ENCODE assay signal across 25 mouse cellular contexts in genomic region chr13:42459892-42460291, GRCm38 (mm10).
DNase-seq lines count a peak whose midpoint lies in the region; ATAC-seq and TF ChIP-seq lines count a peak whose summit lies in the region.
"Had no signal": no experiment of that assay in that cellular context is flagged by ENCODE, and none has a peak within 500 bp of the region (broad histone marks: within the 10 kb centered on the region; RNA-seq: fewer than 3 reads in every experiment).

No protein-coding gene starts in this region.

- no peak for ATAC-seq in hindbrain, postnatal 0 days
- ATAC-seq in hindbrain, embryonic 13.5 days (ENCODE audit: low FRiP score): no peak
- ATAC-seq in cerebellum, adult (ENCODE audit: insufficient number of reproducible peaks, low FRiP score, low TSS enrichment): no peak
- ATAC-seq: activated CD4-positive, CD25-positive, alpha-beta regulatory T cell, adult 4 months; CD4-positive, CD25-positive, alpha-beta regulatory T cell, adult 4 months; forebrain, embryonic 14.5 days; intestine, postnatal 0 days had no signal

- 78% methylated on average over 3 of the region's 3 CpGs for WGBS in hindbrain, postnatal 0 days
- 76% methylated on average over 3 of the region's 3 CpGs for WGBS in hindbrain, embryonic 13.5 days

- H3K4me2 ChIP-seq in hindbrain, postnatal 0 days (ENCODE audit: low read depth, low read length): no peak overlapping the region
- H3K4me2 ChIP-seq in hindbrain, embryonic 13.5 days: no peak overlapping the region
- H3K4me2 ChIP-seq: embryonic facial prominence, embryonic 12.5 days; embryonic facial prominence, embryonic 15.5 days; heart, embryonic 12.5 days; heart, embryonic 15.5 days; hindbrain, embryonic 14.5 days had no signal

- no peak for TF ChIP-seq CTCF in hindbrain, postnatal 0 days (IDR thresholded peaks at IDR 0.05; ENCODE audit: low read depth)

- no peaks in the 10 kb centered on the region for H3K36me3 ChIP-seq in hindbrain, postnatal 0 days (ENCODE audit: insufficient read depth, low read length)
- no peaks in the 10 kb centered on the region for H3K36me3 ChIP-seq in hindbrain, embryonic 13.5 days
- H3K36me3 ChIP-seq: embryonic facial prominence, embryonic 12.5 days; embryonic facial prominence, embryonic 15.5 days; heart, embryonic 12.5 days; heart, embryonic 15.5 days; hindbrain, embryonic 10.5 days had no signal

- no peak overlapping the region for H3K4me3 ChIP-seq in hindbrain, postnatal 0 days (ENCODE audit: low read length)
- no peak overlapping the region for H3K4me3 ChIP-seq in hindbrain, embryonic 13.5 days
- H3K4me3 ChIP-seq: embryonic facial prominence, embryonic 12.5 days; embryonic facial prominence, embryonic 15.5 days; heart, embryonic 12.5 days; heart, embryonic 15.5 days; hindbrain, embryonic 10.5 days had no signal

- no peak overlapping the region for H3K9ac ChIP-seq in hindbrain, postnatal 0 days (replicated peaks; ENCODE audit: low read length)
- no peak overlapping the region for H3K9ac ChIP-seq in hindbrain, embryonic 13.5 days
- H3K9ac ChIP-seq: embryonic facial prominence, embryonic 12.5 days; embryonic facial prominence, embryonic 15.5 days; heart, embryonic 12.5 days; heart, embryonic 15.5 days; hindbrain, embryonic 14.5 days had no signal

- no peak overlapping the region for H3K27ac ChIP-seq in hindbrain, postnatal 0 days
- H3K27ac ChIP-seq in hindbrain, embryonic 13.5 days: no peak overlapping the region
- H3K27ac ChIP-seq: embryonic facial prominence, embryonic 12.5 days; embryonic facial prominence, embryonic 15.5 days; heart, embryonic 15.5 days; hindbrain, embryonic 10.5 days; hindbrain, embryonic 14.5 days had no signal

- no peaks in the 10 kb centered on the region for H3K4me1 ChIP-seq in hindbrain, postnatal 0 days (ENCODE audit: insufficient read depth, low read length)
- no peaks in the 10 kb centered on the region for H3K4me1 ChIP-seq in hindbrain, embryonic 13.5 days (replicated peaks)
- H3K4me1 ChIP-seq: embryonic facial prominence, embryonic 12.5 days; embryonic facial prominence, embryonic 15.5 days; heart, embryonic 12.5 days; heart, embryonic 15.5 days; hindbrain, embryonic 10.5 days had no signal

- DNase-seq in hindbrain, postnatal 0 days (ENCODE audit: low spot score): peak; percentile 8
- peak; percentile 41 for DNase-seq in brain, adult 2 months (ENCODE audit: low read depth, low spot score)
- DNase-seq in brain, embryonic 18.5 days (ENCODE audit: low read depth, low spot score): peak; percentile 8
- DNase-seq in left cerebral cortex, adult 8-10 months (ENCODE audit: low spot score in 2 of 2): no peak
- DNase-seq: adrenal gland, adult 8-10 months; adrenal gland, postnatal 25 days; cerebellum, adult 2 months; cerebellum, adult 9-11 months; cerebellum, postnatal 25 days; gastrocnemius, postnatal 25 days; heart, adult 18-20 months; heart, postnatal 10 days; heart, postnatal 36 days had no signal

- H3K27me3 ChIP-seq in hindbrain, postnatal 0 days (ENCODE audit: insufficient read depth, low read length): no peaks in the 10 kb centered on the region
- H3K27me3 ChIP-seq in hindbrain, embryonic 13.5 days: no peaks in the 10 kb centered on the region
- H3K27me3 ChIP-seq: embryonic facial prominence, embryonic 12.5 days; embryonic facial prominence, embryonic 15.5 days; heart, embryonic 12.5 days; heart, embryonic 15.5 days had no signal

- H3K9me3 ChIP-seq in hindbrain, postnatal 0 days (ENCODE audit: low read length): no peaks in the 10 kb centered on the region
- H3K9me3 ChIP-seq in hindbrain, embryonic 13.5 days: no peaks in the 10 kb centered on the region
- H3K9me3 ChIP-seq: embryonic facial prominence, embryonic 12.5 days; embryonic facial prominence, embryonic 15.5 days; heart, embryonic 12.5 days; heart, embryonic 15.5 days; hindbrain, embryonic 10.5 days had no signal

Comparison
In these comparisons a context has a peak if more than half of its experiments do, and no peak if none do; other contexts are left out.
1. DNase-seq: peak in hindbrain, postnatal 0 days (single experiment), brain, adult 2 months (single experiment) and brain, embryonic 18.5 days (single experiment); none in left cerebral cortex, adult 8-10 months (0 of 2).